Mouse (Mus musculus) testis, adult 2 months (tissue): ENCODE results near the gene Apol6. TPM values are rescaled to one million over a fixed set of nuclear protein-coding genes. Genes with fewer than 3 reads are reported as not detected.

Source experiments
- H3K27ac ChIP-seq: fragments of 200-500 bp; 2 replicates; pipeline ENCODE4 v1.5.1; 2012; ENCODE audit warnings: low read depth, low read length; ENCODE audit not compliant: control insufficient read depth, insufficient read depth
- H3K27me3 ChIP-seq: fragments of 200-500 bp; 2 replicates; pipeline ENCODE4 v1.6.1; 2012; ENCODE audit warnings: mild to moderate bottlenecking, low read length, moderate library complexity; ENCODE audit not compliant: control insufficient read depth, insufficient read depth
- H3K36me3 ChIP-seq: fragments of 200-500 bp; 2 replicates; pipeline ENCODE4 v1.6.1; 2012; ENCODE audit warnings: mild to moderate bottlenecking, low read length; ENCODE audit not compliant: control insufficient read depth, insufficient read depth
- H3K4me1 ChIP-seq: fragments of 200-500 bp; 2 replicates; pipeline ENCODE4 v1.6.1; 2012; ENCODE audit warnings: low read length; ENCODE audit not compliant: control insufficient read depth, insufficient read depth
- H3K4me3 ChIP-seq: fragments of 200-500 bp; 2 replicates; pipeline ENCODE4 v1.5.1; 2012; ENCODE audit warnings: low read depth, mild to moderate bottlenecking, low read length, moderate library complexity, mixed read lengths; ENCODE audit not compliant: control insufficient read depth
- CTCF ChIP-seq: fragments of 200-500 bp; IDR thresholded peaks from 2 replicates; pipeline ENCODE4 v1.5.1; 2012; ENCODE audit warnings: low read depth, mild to moderate bottlenecking, inconsistent platforms, low read length, moderate library complexity; ENCODE audit not compliant: control insufficient read depth, insufficient read depth, insufficient replicate concordance
- POLR2A ChIP-seq: fragments of 200-500 bp; IDR thresholded peaks from 2 replicates; pipeline ENCODE4 v1.6.1; 2012; ENCODE audit warnings: low read depth, mild to moderate bottlenecking, inconsistent platforms, low read length, moderate library complexity; ENCODE audit not compliant: control insufficient read depth
- polyA plus RNA-seq: library from polyadenylated mRNA; depleted of rRNA; stranded (reverse); fragments of >200 nt; gene quantifications from 2 replicates; pipeline ENCODE4 v1.2.3, GENCODE M21; 2012

Gene Apol6
- polyA plus RNA-seq, 1 experiment = 0.68 TPM

- H3K27ac ChIP-seq = no peak overlapping the region
- H3K36me3 ChIP-seq = no peaks in the 10 kb centered on the region
- H3K4me3 ChIP-seq = no peak overlapping the region
- H3K4me1 ChIP-seq = peaks cover 4% of the 10 kb centered on the region
- TF ChIP-seq POLR2A (no peak), CTCF (no peak)
- H3K27me3 ChIP-seq = no peaks in the 10 kb centered on the region
Measured at GRCm38 (mm10) chr15:77034526-77034925, 10.0 kb upstream of the Apol6 start.

- no peak for TF ChIP-seq POLR2A
- TF ChIP-seq CTCF = no peak
- peaks cover 4% of the 10 kb centered on the region for H3K4me1 ChIP-seq
- H3K36me3 ChIP-seq = no peaks in the 10 kb centered on the region
- H3K4me3 ChIP-seq = no peak overlapping the region
- no peaks in the 10 kb centered on the region for H3K27me3 ChIP-seq
- no peak overlapping the region; the same call in 1 of the 2 replicates for H3K27ac ChIP-seq
Measured at GRCm38 (mm10) chr15:77035643-77036042, 8.9 kb upstream of the Apol6 start.

GRCm38 (mm10) chr15:77036320-77036988 lies 8.1 kb upstream of the Apol6 start:
- H3K27me3 ChIP-seq = no peaks in the 10 kb centered on the region
- no peak overlapping the region for H3K4me3 ChIP-seq
- H3K36me3 ChIP-seq = no peaks in the 10 kb centered on the region
- peak overlapping the region; percentile 93 for H3K27ac ChIP-seq
- H3K4me1 ChIP-seq = peaks cover 4% of the 10 kb centered on the region
- no peak for TF ChIP-seq CTCF
- no peak for TF ChIP-seq POLR2A

- Histone ChIP-seq H3K4me1 (peaks cover 4% of the 10 kb centered on the region), H3K4me3 (no peak overlapping the region)
- TF ChIP-seq POLR2A (no peak), CTCF (no peak)
Measured at GRCm38 (mm10) chr15:77036989-77037277, 7.6 kb upstream of the Apol6 start.

GRCm38 (mm10) chr15:77037278-77038161 lies 7.0 kb upstream of the Apol6 start:
- Histone ChIP-seq H3K27ac (peak overlapping the region; percentile 93), H3K4me3 (no peak overlapping the region), H3K27me3 (no peaks in the 10 kb centered on the region), H3K36me3 (no peaks in the 10 kb centered on the region), H3K4me1 (peaks cover 4% of the 10 kb centered on the region)
- no peak for TF ChIP-seq CTCF

More at GRCm38 (mm10) chr15:77036989-77037277, 7.6 kb upstream of the Apol6 start:
- peak overlapping the region; percentile 93 for H3K27ac ChIP-seq
- no peaks in the 10 kb centered on the region for H3K27me3 ChIP-seq
- no peaks in the 10 kb centered on the region for H3K36me3 ChIP-seq

- TF ChIP-seq CTCF (no peak), POLR2A (no peak)
- Histone ChIP-seq H3K4me3 (no peak overlapping the region), H3K27me3 (no peaks in the 10 kb centered on the region), H3K36me3 (no peaks in the 10 kb centered on the region), H3K4me1 (peaks cover 4% of the 10 kb centered on the region), H3K27ac (no peak overlapping the region)
Measured at GRCm38 (mm10) chr15:77039211-77039700, 5.3 kb upstream of the Apol6 start.

GRCm38 (mm10) chr15:77040784-77041183 lies 3.7 kb upstream of the Apol6 start:
- H3K27ac ChIP-seq = no peak overlapping the region
- peaks cover 4% of the 10 kb centered on the region for H3K4me1 ChIP-seq
- H3K36me3 ChIP-seq = no peaks in the 10 kb centered on the region
- TF ChIP-seq CTCF (no peak), POLR2A (no peak)
- no peaks in the 10 kb centered on the region for H3K27me3 ChIP-seq
- no peak overlapping the region for H3K4me3 ChIP-seq
